Mouse (Mus musculus) CH12.LX (cell line): ENCODE measurements around the gene Rac3. TPM values are rescaled to one million over a fixed set of nuclear protein-coding genes. Genes with fewer than 3 reads are reported as not detected.
A peak's percentile ranks its signal among the peaks of the same experiment; 100 is the strongest.

ENCODE experiments used
- DNase-seq: peaks from one replicate; pipeline ENCODE4 v3.0.0-alpha.2; 2013; ENCODE audit errors: extremely low read depth
- H3K27ac ChIP-seq: 2 replicates; pipeline ENCODE4 v1.5.1; 2012; ENCODE audit warnings: low read depth, mild to moderate bottlenecking, control low read depth, moderate library complexity; ENCODE audit not compliant: insufficient read depth
- H3K27me3 ChIP-seq: replicated peaks from 2 replicates; pipeline ENCODE3; 2012; ENCODE audit warnings: inconsistent platforms
- H3K36me3 ChIP-seq, 2 experiments: replicated peaks in 1 of 2; 2 replicates each; pipeline versions ENCODE3 to v1.6.1; 2012; ENCODE audit warnings: inconsistent platforms in 1 of 2, low read length in 1 of 2, mild to moderate bottlenecking in 1 of 2, mixed read lengths in 1 of 2, moderate library complexity in 1 of 2; ENCODE audit not compliant: control insufficient read depth in 1 of 2, insufficient read depth in 1 of 2
- H3K4me1 ChIP-seq, 2 experiments: 2 replicates each; pipeline ENCODE4 v1.6.1; 2012; ENCODE audit warnings: inconsistent platforms in 1 of 2, moderate library complexity in 1 of 2; ENCODE audit not compliant: insufficient read depth in 2 of 2, control insufficient read depth in 1 of 2
- H3K4me2 ChIP-seq: 2 replicates; pipeline ENCODE4 v1.6.1; 2012; ENCODE audit warnings: low read depth, mild to moderate bottlenecking, control low read depth; ENCODE audit not compliant: poor library complexity, insufficient read depth, severe bottlenecking
- H3K4me3 ChIP-seq, 3 experiments: fragments of 150-350 bp in 1 of 3; sonication (generic) in 1 of 3; replicated peaks in 1 of 3; 2 replicates each; pipeline versions ENCODE3 to v1.5.1; 2011 to 2012; ENCODE audit warnings: low read depth in 2 of 3, low read length in 2 of 3, mild to moderate bottlenecking in 2 of 3, moderate library complexity in 2 of 3, control low read depth in 1 of 3, improper control_type of control experiment in 1 of 3, inconsistent platforms in 1 of 3, mixed read lengths in 1 of 3; ENCODE audit not compliant: poor library complexity in 1 of 3
- H3K79me2 ChIP-seq: replicated peaks from 2 replicates; pipeline ENCODE4 v1.6.1; 2012; ENCODE audit warnings: mild to moderate bottlenecking, moderate library complexity; ENCODE audit not compliant: control insufficient read depth, poor library complexity, insufficient read depth, severe bottlenecking; ENCODE audit errors: extremely low read depth
- H3K9ac ChIP-seq: 2 replicates; pipeline ENCODE4 v1.6.1; 2012; ENCODE audit warnings: low read depth, mild to moderate bottlenecking, control low read depth, moderate library complexity; ENCODE audit not compliant: insufficient read depth
- H3K9me3 ChIP-seq: replicated peaks from 2 replicates; pipeline ENCODE3; 2012; ENCODE audit warnings: low read length, inconsistent platforms, mixed read lengths
- BHLHE40 ChIP-seq: IDR thresholded peaks from 2 replicates; pipeline ENCODE4 v1.6.1; 2011; ENCODE audit warnings: mild to moderate bottlenecking, low read depth, low read length, improper control_type of control experiment
- CHD2 ChIP-seq: IDR thresholded peaks from 2 replicates; pipeline ENCODE4 v1.6.1; 2011; ENCODE audit warnings: low read length, improper control_type of control experiment
- E2F4 ChIP-seq: IDR thresholded peaks from 2 replicates; pipeline ENCODE4 v1.6.1; 2011; ENCODE audit warnings: low read depth, low read length, improper control_type of control experiment; ENCODE audit not compliant: insufficient replicate concordance
- ELF1 ChIP-seq: IDR thresholded peaks from 2 replicates; pipeline ENCODE4 v1.6.1; 2014; ENCODE audit warnings: low read depth, mild to moderate bottlenecking, inconsistent platforms, low read length, improper control_type of control experiment
- ETS1 ChIP-seq: conservative IDR thresholded peaks from 2 replicates; pipeline ENCODE4 v1.6.1; 2012; ENCODE audit warnings: low read depth, mild to moderate bottlenecking, inconsistent platforms, low read length, improper control_type of control experiment, moderate library complexity
- GABPA ChIP-seq: IDR thresholded peaks from 2 replicates; pipeline ENCODE4 v1.6.1; 2012; ENCODE audit warnings: low read depth, low read length, improper control_type of control experiment, inconsistent platforms; ENCODE audit not compliant: insufficient replicate concordance
- HCFC1 ChIP-seq: IDR thresholded peaks from 2 replicates; pipeline ENCODE4 v1.6.1; 2012; ENCODE audit warnings: low read depth, mild to moderate bottlenecking, inconsistent platforms, low read length, improper control_type of control experiment
- JUN ChIP-seq: IDR thresholded peaks from 2 replicates; pipeline ENCODE4 v1.6.1; 2011; ENCODE audit warnings: low read depth, mild to moderate bottlenecking, low read length, improper control_type of control experiment, moderate library complexity; ENCODE audit not compliant: insufficient read depth
- JUND ChIP-seq: conservative IDR thresholded peaks from 2 replicates; pipeline ENCODE4 v1.6.1; 2011; ENCODE audit warnings: low read depth, low read length, improper control_type of control experiment
- KAT2A ChIP-seq: IDR thresholded peaks from 2 replicates; pipeline ENCODE4 v1.6.1; 2012; ENCODE audit warnings: low read length, improper control_type of control experiment, inconsistent platforms; ENCODE audit not compliant: insufficient replicate concordance
- MAX ChIP-seq: IDR thresholded peaks from 2 replicates; pipeline ENCODE4 v1.6.1; 2011; ENCODE audit warnings: low read length, improper control_type of control experiment
- MAZ ChIP-seq: IDR thresholded peaks from 2 replicates; pipeline ENCODE4 v1.6.1; 2012; ENCODE audit warnings: low read depth, mild to moderate bottlenecking, inconsistent platforms, low read length, improper control_type of control experiment, moderate library complexity
- MEF2A ChIP-seq: IDR thresholded peaks from 2 replicates; pipeline ENCODE4 v1.6.1; 2014; ENCODE audit warnings: low read depth, mild to moderate bottlenecking, inconsistent platforms, low read length, improper control_type of control experiment, borderline replicate concordance
- MXI1 ChIP-seq: IDR thresholded peaks from 2 replicates; pipeline ENCODE4 v1.6.1; 2011; ENCODE audit warnings: mild to moderate bottlenecking, low read depth, low read length, improper control_type of control experiment
- MYC ChIP-seq: IDR thresholded peaks from 2 replicates; pipeline ENCODE4 v1.6.1; 2011; ENCODE audit warnings: low read depth, mild to moderate bottlenecking, improper control_type of control experiment, low read length
- NELFE ChIP-seq: IDR thresholded peaks from 2 replicates; pipeline ENCODE4 v1.6.1; 2011; ENCODE audit warnings: low read depth, low read length, improper control_type of control experiment
- NRF1 ChIP-seq: IDR thresholded peaks from 2 replicates; pipeline ENCODE4 v1.6.1; 2014; ENCODE audit warnings: low read depth, mild to moderate bottlenecking, inconsistent platforms, low read length, improper control_type of control experiment, moderate library complexity
- POLR2A ChIP-seq: IDR thresholded peaks from 2 replicates; pipeline ENCODE4 v1.6.1; 2011; ENCODE audit warnings: low read depth, mild to moderate bottlenecking, improper control_type of control experiment, low read length
- POLR2AphosphoS2 ChIP-seq: IDR thresholded peaks from 2 replicates; pipeline ENCODE4 v1.6.1; 2011; ENCODE audit warnings: low read depth, low read length, improper control_type of control experiment
- SIN3A ChIP-seq: IDR thresholded peaks from 2 replicates; pipeline ENCODE4 v1.6.1; 2012; ENCODE audit warnings: low read length, improper control_type of control experiment, inconsistent platforms
- SMC3 ChIP-seq: IDR thresholded peaks from 2 replicates; pipeline ENCODE4 v1.6.1; 2011; ENCODE audit warnings: low read depth, low read length, improper control_type of control experiment
- TBP ChIP-seq: conservative IDR thresholded peaks from 2 replicates; pipeline ENCODE4 v1.6.1; 2011; ENCODE audit warnings: low read depth, low read length, improper control_type of control experiment
- TCF12 ChIP-seq: IDR thresholded peaks from 2 replicates; pipeline ENCODE4 v1.6.1; 2014; ENCODE audit warnings: low read depth, mild to moderate bottlenecking, inconsistent platforms, low read length, improper control_type of control experiment
- USF1 ChIP-seq: IDR thresholded peaks from 2 replicates; pipeline ENCODE4 v1.6.1; 2014; ENCODE audit warnings: low read depth, mild to moderate bottlenecking, inconsistent platforms, low read length, improper control_type of control experiment
- USF2 ChIP-seq: conservative IDR thresholded peaks from 2 replicates; pipeline ENCODE4 v1.6.1; 2011; ENCODE audit warnings: low read depth, low read length, improper control_type of control experiment
- ZKSCAN1 ChIP-seq: IDR thresholded peaks from 2 replicates; pipeline ENCODE4 v1.6.1; 2012; ENCODE audit warnings: low read depth, inconsistent platforms, low read length, improper control_type of control experiment, borderline replicate concordance
- ZMIZ1 ChIP-seq: IDR thresholded peaks from 2 replicates; pipeline ENCODE4 v1.6.1; 2012; ENCODE audit warnings: low read depth, mild to moderate bottlenecking, inconsistent platforms, low read length, improper control_type of control experiment
- dilution Hi-C: fragments of 300-500 bp; cut with MboI; formaldehyde crosslinking; loops from 2 replicates; pipeline ENCODE4 v1.14.3; 2020; ENCODE audit warnings: low sequenced_read_pairs; ENCODE audit not compliant: extremely low pct_unique_long_range_greater_than_20kb, extremely low pct_ligation_motif_present
- in situ Hi-C: fragments of 300-500 bp; cut with MboI; formaldehyde crosslinking; loops from 3 replicates; pipeline ENCODE4 v1.14.3; 2019; ENCODE audit warnings: low sequenced_read_pairs, low pct_ligation_motif_present, low pct_unique_long_range_greater_than_20kb, mixed read lengths
- polyA plus RNA-seq: library from polyadenylated mRNA; unstranded; fragments of >175 nt; gene quantifications from 2 replicates; pipeline ENCODE4 v1.2.1, GENCODE M21; 2012; ENCODE audit warnings: low read depth; ENCODE audit not compliant: insufficient read length
- total RNA-seq, 2 experiments: library from RNA; depleted of rRNA; stranded (reverse); fragments of 300-350 nt in 1 of 2; fragments of >200 nt in 1 of 2; gene quantifications; 2 replicates each; pipeline ENCODE4 v1.2.3; 2012 to 2014

The Rac3 gene
- total and polyA plus RNA-seq, 3 experiments: 3.4 to 8.9 (median 5.5) TPM

DNA sequence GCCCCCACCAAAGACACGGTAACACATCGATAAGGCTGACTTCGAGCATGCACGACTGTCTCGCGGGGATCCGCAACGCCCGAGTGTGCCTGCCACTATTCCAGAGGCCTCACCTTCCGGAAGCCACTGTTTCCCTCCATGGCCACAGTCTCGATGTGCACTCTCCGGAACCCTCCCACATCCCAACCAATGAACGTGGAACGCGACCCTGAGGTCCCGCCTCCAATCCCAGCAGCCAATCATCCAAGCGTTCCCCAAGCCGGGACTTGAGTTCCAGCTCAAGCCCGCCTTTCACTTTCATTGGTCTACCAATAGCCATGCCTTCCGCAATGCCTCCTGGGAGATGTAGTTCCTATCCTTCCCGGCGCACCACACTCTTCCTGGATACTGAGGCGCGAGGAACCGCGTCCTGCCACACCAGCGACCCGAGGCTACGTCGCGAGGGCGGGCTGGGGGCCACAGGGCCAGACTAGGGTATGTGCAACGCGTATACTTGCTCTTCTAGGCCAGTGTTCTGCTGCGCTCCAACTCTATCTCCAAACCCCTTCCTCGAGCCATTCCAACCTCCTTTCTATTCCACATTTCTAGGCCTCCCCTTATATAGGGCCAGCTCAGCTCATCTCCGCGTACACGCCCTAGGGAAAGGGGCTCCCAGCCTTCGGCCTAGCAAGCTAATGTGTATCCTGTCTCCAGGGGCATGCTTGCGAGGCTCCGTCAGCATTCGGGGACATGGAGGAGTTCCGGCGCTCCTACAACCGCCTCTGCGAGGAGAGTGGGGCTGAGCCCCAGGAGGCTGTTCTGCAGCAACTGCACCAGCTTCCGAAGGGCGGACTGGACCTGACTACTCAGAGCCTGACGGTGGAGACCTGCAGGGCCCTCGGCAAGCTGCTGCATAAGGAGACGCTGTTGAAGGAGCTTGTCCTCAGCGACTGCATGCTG lies 7.4 kb upstream of the Rac3 start, which contains the start of the genes Cenpx and Lrrc45:
Gene Cenpx (minus strand): TSS at position 159 of the 939 bp plus-strand sequence.
Gene Lrrc45 (plus strand): TSS at position 346 of the 939 bp plus-strand sequence.
- Histone ChIP-seq H3K4me2 (peak within 1 kb of the TSS; percentile 88), H3K36me3 (peaks cover 52 to 80% of the 10 kb centered on the region in 2 experiments), H3K4me1 (peaks cover 12 to 29% of the 10 kb centered on the region in 2 experiments), H3K27me3 (no peaks in the 10 kb centered on the region), H3K79me2 (no peaks in the 10 kb centered on the region), H3K4me3 (peak within 1 kb of the TSS; percentile 70 to 95 (median 82)), H3K9me3 (no peaks in the 10 kb centered on the region), H3K27ac (peak within 1 kb of the TSS; percentile 14; the same call in 1 of the 2 replicates), H3K9ac (peak within 1 kb of the TSS; percentile 71)
- in situ Hi-C loops (no loop called here), dilution Hi-C loops (no loop called here)
- no peak for TF ChIP-seq JUND
- TF ChIP-seq TBP: peak; percentile 77; the same call in 1 of the 2 replicates
- peak; percentile 100 for TF ChIP-seq ELF1
- TF ChIP-seq NELFE: peak; percentile 89
- peak; percentile 74 for TF ChIP-seq MYC
- 0 out of 2 replicates have a peak, but pooled peaks have one; percentile 3 for TF ChIP-seq JUN
- TF ChIP-seq HCFC1: peak; percentile 100
- TF ChIP-seq E2F4: peak; percentile 98
- peak; percentile 88; the same call in 1 of the 2 replicates for TF ChIP-seq GABPA
- TF ChIP-seq POLR2AphosphoS2: no peak; the same call in 1 of the 2 replicates
- no peak for TF ChIP-seq ZKSCAN1
- peak; percentile 66; the same call in 1 of the 2 replicates for TF ChIP-seq MEF2A
- TF ChIP-seq MAX: peak; percentile 92
- TF ChIP-seq SMC3: no peak
- peak; percentile 80 for TF ChIP-seq TCF12
- TF ChIP-seq MXI1: peak; percentile 62; the same call in 1 of the 2 replicates
- no peak for TF ChIP-seq USF2
- peak; percentile 96 for TF ChIP-seq CHD2
- TF ChIP-seq POLR2A: peak; percentile 88
- peak; percentile 99 for TF ChIP-seq KAT2A
- TF ChIP-seq ETS1: no peak
- peak; percentile 97 for TF ChIP-seq SIN3A
- TF ChIP-seq BHLHE40: no peak
- TF ChIP-seq ZMIZ1: peak; percentile 84
- peak; percentile 43; the same call in 1 of the 2 replicates for TF ChIP-seq USF1
- peak; percentile 61 for TF ChIP-seq NRF1
- TF ChIP-seq MAZ: 0 out of 2 replicates have a peak, but pooled peaks have one; percentile 46
- peak; percentile 100 for DNase-seq
